Mouse (Mus musculus): ENCODE results near the gene Mras.

Mras gene

DNA sequence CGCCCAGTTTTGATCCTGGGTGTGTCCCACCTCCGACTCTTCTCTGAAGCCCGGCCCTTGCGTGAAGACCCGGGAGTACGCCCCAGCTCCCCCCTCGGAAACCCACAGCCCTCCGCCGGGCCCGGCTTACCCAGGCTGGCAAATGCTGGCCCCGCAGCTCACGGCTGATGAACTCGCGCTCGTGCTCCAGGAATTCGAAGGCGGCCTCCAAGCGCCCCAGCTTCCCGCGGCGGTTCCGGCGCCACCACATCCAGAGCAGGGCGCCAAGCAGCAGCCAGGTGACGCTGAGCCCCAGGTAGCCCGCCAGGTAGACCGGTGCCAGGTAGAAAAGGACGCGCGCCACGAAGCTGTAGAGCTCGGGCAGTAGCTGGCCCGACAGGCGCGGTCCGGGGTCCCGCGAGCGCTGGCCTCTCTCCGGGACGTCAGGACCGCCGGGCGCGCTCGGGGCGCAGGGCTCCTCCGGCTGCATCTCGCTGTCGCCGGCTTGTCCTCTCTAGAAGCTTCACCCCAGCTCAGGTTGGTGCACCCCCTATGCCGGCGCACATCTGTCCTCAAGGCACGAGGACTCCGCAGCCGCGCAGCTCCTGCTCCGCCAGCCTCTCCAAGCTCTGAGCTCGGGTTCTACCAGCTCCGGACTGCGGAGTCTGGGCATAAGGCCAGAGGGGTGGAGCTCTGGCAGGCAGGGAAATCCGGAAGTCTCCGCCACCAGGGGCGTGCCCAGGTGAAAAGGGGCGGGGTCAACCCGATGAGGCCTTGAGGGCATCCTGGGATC is 79.1 kb downstream of the Mras start, which contains the start of gene Esyt3:
Gene Esyt3, minus strand, starts transcription at position 637 of the 772 bp plus-strand sequence.
- no peak for DNase-seq (ENCODE audit: low read depth)

DNA sequence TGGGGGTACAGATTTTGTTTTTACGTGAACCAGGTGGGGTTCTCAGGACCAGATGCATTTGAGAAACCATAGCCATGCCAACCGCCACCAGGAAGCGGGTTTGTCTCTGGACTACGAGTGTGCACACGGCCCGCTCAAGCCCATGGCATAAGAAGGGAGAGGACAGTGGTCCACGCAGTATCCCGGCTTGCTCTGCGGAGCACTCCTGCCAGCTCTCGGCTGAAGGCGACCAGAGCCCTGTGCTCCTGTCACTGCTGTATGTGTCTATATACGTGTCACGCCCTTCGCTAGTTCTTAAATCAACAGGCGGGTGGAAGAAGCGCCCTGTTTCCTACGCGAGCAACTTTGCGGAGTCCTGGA is 79.6 kb downstream of the Mras start:
- no peak for DNase-seq (ENCODE audit: low read depth)

DNA sequence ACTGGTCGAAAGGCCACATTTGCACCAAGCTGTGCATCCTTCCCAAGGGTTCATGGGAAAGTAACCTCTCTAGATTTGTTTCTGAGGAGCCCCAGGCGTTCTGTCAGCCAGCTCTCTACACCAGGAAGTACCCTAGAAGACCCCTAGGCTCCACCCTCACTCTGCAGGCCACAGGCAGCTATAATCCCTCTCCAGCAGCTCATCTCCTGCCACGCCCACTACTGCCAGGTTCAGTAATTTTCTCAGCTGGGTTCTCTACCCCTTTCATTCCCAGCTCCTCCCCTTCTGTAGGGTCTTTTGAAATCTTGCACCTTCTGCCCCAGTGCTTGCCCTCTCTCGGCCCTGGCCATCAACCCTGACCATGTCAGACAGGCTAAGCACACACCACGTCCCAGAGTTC is 81.2 kb downstream of the Mras start:
- DNase-seq (ENCODE audit: low read depth): no peak

DNA sequence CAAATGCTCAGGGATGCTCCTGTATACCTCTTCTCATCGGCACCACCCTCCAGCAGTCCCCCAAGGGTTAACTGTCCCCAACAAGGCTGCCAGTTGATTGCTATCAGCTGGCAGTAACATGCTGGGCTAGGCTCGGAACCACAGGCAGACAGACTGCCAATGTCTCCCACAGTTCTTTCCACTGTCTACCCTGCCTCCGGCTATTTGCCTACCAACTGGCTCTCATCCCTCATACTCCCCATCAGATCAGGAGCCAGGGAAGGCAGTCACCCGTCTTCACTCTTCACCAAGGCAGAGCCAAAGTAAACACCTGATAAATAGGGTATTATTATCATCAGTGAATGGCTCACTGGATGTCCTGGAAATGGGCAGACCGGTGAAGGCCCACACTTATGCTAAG is 82.4 kb downstream of the Mras start:
- no peak for DNase-seq (ENCODE audit: low read depth)

DNA sequence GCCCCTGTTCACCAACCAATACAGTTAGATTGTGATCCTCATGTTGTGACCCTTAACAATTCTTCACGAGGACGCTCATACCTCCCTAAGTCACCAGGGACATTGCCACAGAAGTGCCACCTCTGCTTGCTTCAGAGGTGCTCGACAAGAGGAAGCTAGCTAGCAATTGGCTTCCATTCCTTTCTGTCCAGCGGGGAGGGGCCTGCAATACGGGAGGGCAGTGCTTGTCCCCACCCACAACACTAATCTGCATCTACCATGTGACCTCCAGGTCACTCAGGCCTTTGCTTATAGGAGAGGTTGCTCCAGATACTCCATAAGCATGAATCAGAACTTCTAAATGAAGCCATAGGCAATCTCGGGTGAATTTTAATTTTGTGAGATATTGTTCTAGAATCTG is 83.8 kb downstream of the Mras start:
- DNase-seq (ENCODE audit: low read depth): no peak

DNA sequence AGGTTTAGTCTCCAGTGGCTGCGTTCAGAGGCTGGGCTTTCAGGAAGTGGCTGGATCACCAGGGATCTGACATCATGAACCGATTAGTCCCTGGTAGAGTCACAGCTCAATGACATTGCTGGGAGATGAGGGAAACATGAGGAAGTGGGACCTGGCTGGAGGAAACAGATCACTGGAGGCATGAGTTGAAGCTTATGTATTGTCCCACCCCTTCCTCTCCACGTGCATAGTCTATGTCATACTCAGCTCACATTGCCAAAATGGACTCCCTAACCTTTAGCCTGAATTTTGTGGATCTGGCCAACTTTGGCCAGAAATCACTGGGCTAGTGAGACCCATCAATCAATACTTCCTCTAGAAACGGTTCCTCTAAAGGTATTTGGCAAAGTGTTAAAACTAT is 84.2 kb downstream of the Mras start:
- DNase-seq (ENCODE audit: low read depth): no peak

DNA sequence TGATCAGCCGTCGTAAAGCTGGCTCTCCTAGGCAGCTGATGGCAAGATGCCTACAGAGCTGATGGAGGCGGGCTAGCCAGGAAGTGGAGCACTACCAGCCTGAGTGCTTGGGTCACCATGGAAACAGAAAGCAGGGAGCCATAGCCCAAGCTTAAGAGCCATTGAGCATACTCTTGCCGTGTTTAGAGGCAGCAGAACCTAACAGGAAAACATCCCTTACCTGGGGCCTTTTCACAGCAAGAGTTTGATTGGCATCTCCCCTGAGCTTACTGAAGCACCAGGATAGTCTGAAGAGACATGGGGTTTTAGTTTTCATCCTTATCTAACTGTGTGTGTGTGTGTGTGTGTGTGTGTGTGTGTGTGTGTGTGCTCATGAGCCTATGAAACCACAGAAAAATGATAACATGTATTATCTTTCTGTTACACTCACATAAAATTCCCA is 91.8 kb downstream of the Mras start:
- DNase-seq (ENCODE audit: low read depth): no peak

DNA sequence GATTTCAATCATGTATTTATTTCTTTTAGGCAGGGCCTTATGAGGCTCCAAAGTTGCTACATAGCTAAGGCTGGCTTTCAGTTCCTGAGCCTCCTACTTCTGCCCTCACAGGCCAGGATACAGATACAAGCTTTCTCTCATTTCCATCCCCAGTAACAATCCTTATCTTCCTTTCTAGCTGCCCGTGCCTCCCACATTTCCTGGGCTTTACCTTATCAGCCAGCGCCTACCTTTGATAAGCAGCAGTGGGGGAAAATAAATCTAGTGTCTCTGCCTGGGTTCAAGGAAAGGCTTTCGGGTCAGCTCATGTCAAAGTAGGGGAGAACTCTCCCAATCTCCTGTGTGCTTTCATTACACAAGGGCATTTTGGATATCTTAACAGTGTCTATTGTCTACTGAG is 95.6 kb downstream of the Mras start:
- no peak for DNase-seq (ENCODE audit: low read depth)

DNA sequence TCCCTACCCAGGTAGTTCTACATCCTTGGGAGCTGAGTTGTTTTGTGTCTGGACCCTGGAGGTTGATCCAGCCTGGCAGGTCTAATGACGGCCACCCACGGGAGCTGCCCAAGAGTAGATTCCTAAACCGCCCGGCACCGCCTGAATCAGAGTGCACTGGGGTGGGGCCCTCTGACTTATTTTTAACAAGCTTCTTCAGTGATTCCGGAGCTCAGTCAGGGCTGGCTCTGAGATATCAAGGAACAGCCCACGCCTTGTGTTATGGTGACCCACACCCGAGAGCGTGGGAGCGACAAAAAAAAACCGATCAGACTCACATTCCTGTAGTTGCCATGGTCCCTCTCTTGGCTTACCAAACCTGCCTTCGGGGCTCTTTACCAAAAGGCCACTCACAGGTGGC is 97.1 kb downstream of the Mras start:
- DNase-seq (ENCODE audit: low read depth): no peak

DNA sequence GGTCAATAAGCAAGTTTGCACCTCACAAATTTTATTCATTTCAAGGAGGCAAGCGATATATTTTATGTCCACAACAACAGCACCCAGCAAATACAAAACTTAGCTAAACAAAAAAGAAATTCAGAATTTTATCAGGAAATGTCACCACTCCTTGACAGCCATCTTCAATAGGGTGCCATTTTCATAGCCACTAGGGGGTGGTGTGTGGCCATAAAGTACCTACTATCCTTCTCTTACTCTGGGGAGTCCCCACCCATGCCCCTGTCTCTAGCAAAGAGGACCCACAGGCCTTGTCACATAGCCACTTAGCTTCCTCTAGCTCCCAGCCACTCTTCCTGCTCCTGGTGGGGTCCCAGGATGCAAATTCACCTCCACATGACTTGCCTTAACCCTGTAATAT is 98.0 kb downstream of the Mras start:
- no peak for DNase-seq (ENCODE audit: low read depth)

DNA sequence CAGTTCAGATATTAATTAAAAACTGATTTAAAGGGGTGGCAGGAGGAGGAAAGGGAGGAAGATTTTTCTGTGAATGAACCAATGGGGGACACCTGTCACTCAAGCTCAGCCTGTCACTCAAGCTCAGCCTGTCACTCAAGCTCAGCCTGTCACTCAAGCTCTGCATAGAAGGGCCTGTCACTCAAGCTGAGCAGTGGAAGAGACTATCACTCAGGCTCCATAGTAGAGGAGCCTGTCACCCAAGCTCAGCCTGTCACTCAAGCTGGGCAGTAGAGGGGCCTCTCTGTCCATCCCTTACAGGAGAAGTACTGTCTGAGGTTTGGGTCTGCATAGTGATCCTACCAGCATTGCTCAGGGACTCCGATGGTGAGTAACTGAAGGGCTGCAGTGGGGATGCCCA is 98.9 kb downstream of the Mras start:
- DNase-seq (ENCODE audit: low read depth): no peak

DNA sequence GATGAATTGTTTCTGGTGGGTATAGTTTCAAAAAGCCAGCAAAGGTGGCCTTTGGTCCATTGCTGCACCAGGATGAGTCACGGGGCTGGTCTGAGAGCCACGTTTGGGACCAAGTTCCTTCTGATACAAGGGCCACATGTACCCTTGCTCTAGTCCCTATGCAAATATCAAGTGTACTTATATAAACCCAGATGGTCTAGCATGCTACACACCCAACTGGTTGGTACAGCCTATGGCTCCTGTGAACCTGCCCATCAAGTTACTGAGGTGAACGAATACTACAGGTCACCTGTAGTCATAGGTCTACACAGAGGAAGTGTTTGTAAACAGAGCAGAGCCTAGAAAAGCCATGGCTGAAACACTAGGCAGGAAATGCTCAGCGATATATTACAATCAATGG is 100.6 kb downstream of the Mras start:
- DNase-seq (ENCODE audit: low read depth): no peak
